Comparison of ENCODE assay signal across 8 mouse cellular contexts in genomic region chr5:27737168-27737567, GRCm38 (mm10). TPM values are rescaled to one million over a fixed set of nuclear protein-coding genes. Genes with fewer than 3 reads are reported as not detected.
A peak's percentile ranks its signal among the peaks of the same experiment; 100 is the strongest.
DNase-seq lines count a peak whose midpoint lies in the region; ATAC-seq and TF ChIP-seq lines count a peak whose summit lies in the region.

No protein-coding gene starts in this region.

- dilution Hi-C loops in CH12.LX (cut with MboI; ENCODE audit: extremely low pct_ligation_motif_present, extremely low pct_unique_long_range_greater_than_20kb, low sequenced_read_pairs): no loop called here

- no peaks in the 10 kb centered on the region; the same call in 1 of the 2 replicates for H3K9me3 ChIP-seq in forebrain, embryonic 11.5 days (ENCODE audit: control insufficient read depth, low read length)
- H3K9me3 ChIP-seq in forebrain, embryonic 15.5 days: no peaks in the 10 kb centered on the region
- H3K9me3 ChIP-seq in CH12.LX (replicated peaks; ENCODE audit: low read length): peaks cover 6% of the 10 kb centered on the region
- H3K9me3 ChIP-seq in hindbrain, embryonic 10.5 days: peaks cover 13% of the 10 kb centered on the region; the same call in 1 of the 2 replicates
- no peaks in the 10 kb centered on the region for H3K9me3 ChIP-seq in limb, embryonic 13.5 days
- H3K9me3 ChIP-seq in midbrain, embryonic 15.5 days: peaks cover 3% of the 10 kb centered on the region; the same call in 1 of the 2 replicates

- TF ChIP-seq RAD21 in CH12.LX (IDR thresholded peaks at IDR 0.05; ENCODE audit: low read depth, low read length): peak; percentile 46

- H3K36me3 ChIP-seq in forebrain, embryonic 11.5 days (ENCODE audit: control insufficient read depth, insufficient read depth, low read length): no peaks in the 10 kb centered on the region; the same call in 1 of the 2 replicates
- peaks cover 9% of the 10 kb centered on the region; the same call in 1 of the 2 replicates for H3K36me3 ChIP-seq in forebrain, embryonic 15.5 days
- peaks cover 17 to 29% of the 10 kb centered on the region in 2 experiments for H3K36me3 ChIP-seq in CH12.LX (replicated peaks in 1 of 2; ENCODE audit: control insufficient read depth in 1 of 2, insufficient read depth in 1 of 2, low read length in 1 of 2)
- peaks cover 36% of the 10 kb centered on the region for H3K36me3 ChIP-seq in hindbrain, embryonic 10.5 days
- H3K36me3 ChIP-seq in limb, embryonic 13.5 days: peaks cover 22% of the 10 kb centered on the region
- peaks cover 3% of the 10 kb centered on the region; the same call in 1 of the 2 replicates for H3K36me3 ChIP-seq in midbrain, embryonic 15.5 days (replicated peaks)

- peak in 1 of 2 experiments; percentile 65; a peak in 2 of 4 replicates for TF ChIP-seq CTCF in CH12.LX (conservative IDR thresholded peaks at IDR 0.05 in 1 of 2, IDR thresholded peaks at IDR 0.05 in 1 of 2; ENCODE audit: low read depth in 2 of 2, low read length in 2 of 2)

- TF ChIP-seq POLR2A in CH12.LX (IDR thresholded peaks at IDR 0.05; ENCODE audit: low read depth, low read length): no peak

- in situ Hi-C loops in CH12.LX (cut with MboI; ENCODE audit: low pct_ligation_motif_present, low pct_unique_long_range_greater_than_20kb, low sequenced_read_pairs): no loop called here

- no peaks in the 10 kb centered on the region for H3K27me3 ChIP-seq in forebrain, embryonic 11.5 days (ENCODE audit: control insufficient read depth, insufficient read depth, low read length)
- no peaks in the 10 kb centered on the region for H3K27me3 ChIP-seq in forebrain, embryonic 15.5 days
- peaks cover 1% of the 10 kb centered on the region for H3K27me3 ChIP-seq in CH12.LX (replicated peaks)
- no peaks in the 10 kb centered on the region for H3K27me3 ChIP-seq in hindbrain, embryonic 10.5 days (ENCODE audit: insufficient read depth, poor library complexity, severe bottlenecking)
- no peaks in the 10 kb centered on the region for H3K27me3 ChIP-seq in limb, embryonic 13.5 days
- no peaks in the 10 kb centered on the region for H3K27me3 ChIP-seq in midbrain, embryonic 15.5 days (replicated peaks)

- H3K9ac ChIP-seq in forebrain, embryonic 11.5 days (ENCODE audit: low read length): no peak overlapping the region
- H3K9ac ChIP-seq in forebrain, embryonic 15.5 days (replicated peaks): no peak overlapping the region
- H3K9ac ChIP-seq in CH12.LX (ENCODE audit: insufficient read depth, low read depth): no peak overlapping the region
- no peak overlapping the region for H3K9ac ChIP-seq in limb, embryonic 13.5 days
- no peak overlapping the region for H3K9ac ChIP-seq in midbrain, embryonic 15.5 days

- TF ChIP-seq EP300 in CH12.LX (IDR thresholded peaks at IDR 0.05; ENCODE audit: low read length): no peak

- no peak overlapping the region for H3K27ac ChIP-seq in forebrain, embryonic 11.5 days (ENCODE audit: low read depth, low read length)
- H3K27ac ChIP-seq in forebrain, embryonic 15.5 days (replicated peaks): no peak overlapping the region
- no peak overlapping the region for H3K27ac ChIP-seq in CH12.LX (ENCODE audit: insufficient read depth, low read depth)
- no peak overlapping the region for H3K27ac ChIP-seq in hindbrain, embryonic 10.5 days
- no peak overlapping the region for H3K27ac ChIP-seq in limb, embryonic 13.5 days
- no peak overlapping the region for H3K27ac ChIP-seq in midbrain, embryonic 15.5 days

- DNase-seq in forebrain, embryonic 11.5 days (ENCODE audit: low spot score): peak; percentile 75
- peak; percentile 51 for DNase-seq in CH12.LX (ENCODE audit: extremely low read depth)
- peak; percentile 74 for DNase-seq in hindbrain, embryonic 10.5 days (ENCODE audit: low spot score)
- DNase-seq in thymus, postnatal 25 days: peak; percentile 26

- WGBS in forebrain, embryonic 11.5 days: 5% methylated on average over 3 of the region's 3 CpGs
- 4% methylated on average over 3 of the region's 3 CpGs for WGBS in forebrain, embryonic 15.5 days
- 7% methylated on average over 3 of the region's 3 CpGs for WGBS in hindbrain, embryonic 10.5 days
- 3% methylated on average over 3 of the region's 3 CpGs for WGBS in limb, embryonic 13.5 days
- WGBS in midbrain, embryonic 15.5 days: 9% methylated on average over 3 of the region's 3 CpGs

- no peaks in the 10 kb centered on the region for H3K79me2 ChIP-seq in CH12.LX (replicated peaks; ENCODE audit: control insufficient read depth, extremely low read depth, insufficient read depth, poor library complexity, severe bottlenecking)

- H3K4me3 ChIP-seq in forebrain, embryonic 11.5 days (ENCODE audit: low read depth, low read length): no peak overlapping the region
- no peak overlapping the region for H3K4me3 ChIP-seq in forebrain, embryonic 15.5 days
- no peak overlapping the region for H3K4me3 ChIP-seq in CH12.LX (replicated peaks in 1 of 3; ENCODE audit: low read depth in 2 of 3, low read length in 2 of 3, poor library complexity in 1 of 3)
- no peak overlapping the region for H3K4me3 ChIP-seq in hindbrain, embryonic 10.5 days
- no peak overlapping the region for H3K4me3 ChIP-seq in limb, embryonic 13.5 days
- no peak overlapping the region for H3K4me3 ChIP-seq in midbrain, embryonic 15.5 days

- no peaks in the 10 kb centered on the region for H3K4me1 ChIP-seq in forebrain, embryonic 11.5 days (replicated peaks; ENCODE audit: control insufficient read depth, insufficient read depth, low read length)
- no peaks in the 10 kb centered on the region for H3K4me1 ChIP-seq in forebrain, embryonic 15.5 days
- no peaks in the 10 kb centered on the region for H3K4me1 ChIP-seq in CH12.LX (ENCODE audit: control insufficient read depth in 1 of 2, insufficient read depth in 2 of 2)
- H3K4me1 ChIP-seq in hindbrain, embryonic 10.5 days (replicated peaks): no peaks in the 10 kb centered on the region
- H3K4me1 ChIP-seq in limb, embryonic 13.5 days: no peaks in the 10 kb centered on the region
- H3K4me1 ChIP-seq in midbrain, embryonic 15.5 days: 0 out of 2 replicates have a peak, but pooled peaks cover 5% of the 10 kb centered on the region

- ATAC-seq in forebrain, embryonic 11.5 days (replicated peaks; ENCODE audit: low FRiP score): 0 out of 2 replicates have a peak, but pooled peaks have one; percentile 36
- ATAC-seq in forebrain, embryonic 15.5 days (replicated peaks): no peak
- ATAC-seq in common myeloid progenitor, adult 5-6 weeks (replicated peaks; ENCODE audit: low read depth, poor library complexity, severe bottlenecking): peak; percentile 96
- ATAC-seq in limb, embryonic 13.5 days (ENCODE audit: low FRiP score, low read depth): peak; percentile 91
- peak; percentile 55; the same call in 1 of the 2 replicates for ATAC-seq in midbrain, embryonic 15.5 days (replicated peaks)

- no peak overlapping the region for H3K4me2 ChIP-seq in forebrain, embryonic 11.5 days (ENCODE audit: low read depth, low read length, severe bottlenecking)
- no peak overlapping the region for H3K4me2 ChIP-seq in forebrain, embryonic 15.5 days (replicated peaks)
- no peak overlapping the region for H3K4me2 ChIP-seq in CH12.LX (ENCODE audit: insufficient read depth, low read depth, poor library complexity, severe bottlenecking)
- no peak overlapping the region for H3K4me2 ChIP-seq in limb, embryonic 13.5 days (replicated peaks)
- H3K4me2 ChIP-seq in midbrain, embryonic 15.5 days: no peak overlapping the region

TF ChIP-seq in CH12.LX, 34 proteins besides CTCF, POLR2A, EP300 and RAD21:
- TF ChIP-seq SMC3 (IDR thresholded peaks at IDR 0.05; ENCODE audit: low read depth, low read length) (peak; percentile 30; the same call in 1 of the 2 replicates), E2F4 (IDR thresholded peaks at IDR 0.05; ENCODE audit: insufficient replicate concordance, low read depth, low read length) (no peak), CHD2 (IDR thresholded peaks at IDR 0.05; ENCODE audit: low read length) (no peak), PAX5 (IDR thresholded peaks at IDR 0.05; ENCODE audit: low read length) (no peak), SIN3A (IDR thresholded peaks at IDR 0.05; ENCODE audit: low read length) (peak; percentile 95), MXI1 (IDR thresholded peaks at IDR 0.05; ENCODE audit: low read depth, low read length) (peak; percentile 83)

RNA-seq across cellular contexts. Expression of gene Paxip1, which starts 54.3 kb away (rescaled TPM):
- polyA plus RNA-seq in forebrain, embryonic 11.5 days (2014; fragmentation: Nextera tagmentation; extraction: Ambion mirVana): 66.8 and 71.3 TPM in 2 replicates
- polyA plus RNA-seq in forebrain, embryonic 15.5 days (2015; fragmentation: Nextera tagmentation; extraction: Ambion mirVana): 30.8 and 31.4 TPM in 2 replicates
- total RNA-seq in CH12.LX (2012; rRNA removed) (30.3 and 31.9 TPM in 2 replicates), CH12.LX (2014; rRNA removed) (30.3 and 32.0 TPM in 2 replicates)
- 55.4 and 80.9 TPM in 2 replicates for polyA plus RNA-seq in CH12.LX (2012; ENCODE audit: insufficient read length, low read depth)
- total RNA-seq in common myeloid progenitor, adult 5-6 weeks (2017): 23.8 and 44.4 TPM in 2 replicates
- polyA plus RNA-seq in hindbrain, embryonic 10.5 days (2016; fragmentation: Nextera tagmentation; extraction: Ambion mirVana): 48.7 and 55.6 TPM in 2 replicates
- 33.8 and 34.1 TPM in 2 replicates for polyA plus RNA-seq in limb, embryonic 13.5 days (2015; fragmentation: Nextera tagmentation; extraction: Ambion mirVana)
- polyA plus RNA-seq in midbrain, embryonic 15.5 days (2015; fragmentation: Nextera tagmentation; extraction: Ambion mirVana): 28.8 and 31.1 TPM in 2 replicates
